Mouse (Mus musculus): Measurements from ENCODE around the gene Vstm4.

- TF ChIP-seq CTCF (conservative IDR thresholded peaks at IDR 0.05 in 1 of 2, IDR thresholded peaks at IDR 0.05 in 1 of 2; ENCODE audit: low read depth in 2 of 2, low read length in 2 of 2) (no peak), ZNF384 (IDR thresholded peaks at IDR 0.05; ENCODE audit: low read depth, low read length) (no peak), TCF12 (IDR thresholded peaks at IDR 0.05; ENCODE audit: low read depth, low read length) (no peak)
Observed at GRCm38 (mm10) chr14:32911187-32911586, 54.6 kb downstream of the Vstm4 start.

All from CH12.LX (cell line).